Mouse (Mus musculus): ENCODE results near the gene Plscr3.

DNA sequence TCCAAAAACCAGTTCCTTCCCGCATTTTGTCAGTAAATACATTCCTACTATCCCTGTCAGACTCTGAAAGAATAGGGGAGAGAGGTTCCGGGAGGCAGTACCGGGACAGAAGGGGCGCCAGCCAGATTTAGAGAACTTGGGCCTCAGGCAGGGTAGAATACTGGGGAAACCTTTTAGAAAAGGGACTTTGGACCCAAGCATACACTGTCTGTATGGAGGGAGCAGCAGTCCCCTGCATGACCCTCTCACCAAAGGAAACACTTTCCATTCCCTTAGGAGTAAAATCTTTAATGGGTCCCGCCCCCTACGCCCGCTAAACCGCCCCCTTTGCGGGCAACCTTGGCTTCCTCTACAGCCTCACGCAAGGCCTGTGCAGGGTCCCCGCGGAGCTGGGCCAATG is 42.8 kb upstream of the Plscr3 start:
- TF ChIP-seq POLR2A (IDR thresholded peaks at IDR 0.05; ENCODE audit: low read depth, low read length) (no peak), CTCF (IDR thresholded peaks at IDR 0.05; ENCODE audit: extremely low read depth, insufficient read depth, insufficient read length, insufficient replicate concordance) (no peak)

Data from spleen, adult 2 months (tissue).